Mouse (Mus musculus): ENCODE results near the gene Hist1h2bg. TPM values are rescaled to one million over a fixed set of nuclear protein-coding genes. Genes with fewer than 3 reads are reported as not detected.
A peak's percentile ranks its signal among the peaks of the same experiment; 100 is the strongest.
"Not testable (repeated sequence)": the region's sequence is repeated elsewhere in the genome, so short reads cannot be mapped to it uniquely, and the experiment has no call there.

The Hist1h2bg gene
- polyA plus RNA-seq, 1 experiment from 2014 or later = 10.6 TPM

DNA sequence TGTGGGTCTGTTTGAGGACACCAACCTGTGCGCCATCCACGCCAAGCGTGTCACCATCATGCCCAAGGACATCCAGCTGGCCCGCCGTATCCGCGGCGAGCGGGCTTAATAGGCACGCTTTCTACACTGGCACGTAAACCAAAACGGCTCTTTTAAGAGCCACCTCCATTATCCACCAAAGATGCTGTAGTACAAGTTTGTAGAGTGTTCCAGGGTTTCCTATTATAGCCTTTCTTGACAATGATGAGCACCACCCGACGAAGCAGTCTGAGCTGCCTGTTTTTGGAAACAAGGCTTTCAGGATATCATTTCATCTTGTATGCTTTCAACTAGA lies 26.4 kb upstream of the Hist1h2bg start:
- H3K4me1 ChIP-seq (ENCODE audit: control insufficient read depth, low read depth, low read length); H3K9me3 ChIP-seq (replicated peaks; ENCODE audit: control insufficient read depth, low read length); H3K36me3 ChIP-seq (ENCODE audit: control insufficient read depth, insufficient read depth); H3K27me3 ChIP-seq (ENCODE audit: control insufficient read depth, insufficient read depth, low read depth, low read length): not testable (repeated sequence)
- peak; percentile 2; the same call in 1 of the 2 replicates for ATAC-seq (ENCODE audit: low read depth)
- Histone ChIP-seq H3K9ac (ENCODE audit: low read depth, low read length) (peak overlapping the region; percentile 47), H3K27ac (ENCODE audit: low read length) (peak overlapping the region; percentile 99), H3K4me2 (ENCODE audit: low read depth, low read length) (peak overlapping the region; percentile 44), H3K4me3 (ENCODE audit: low read depth, low read length) (peak overlapping the region; percentile 60)
- WGBS (ENCODE audit: insufficient replicate concordance) = 0% methylated on average over 14 of the region's 14 CpGs

DNA sequence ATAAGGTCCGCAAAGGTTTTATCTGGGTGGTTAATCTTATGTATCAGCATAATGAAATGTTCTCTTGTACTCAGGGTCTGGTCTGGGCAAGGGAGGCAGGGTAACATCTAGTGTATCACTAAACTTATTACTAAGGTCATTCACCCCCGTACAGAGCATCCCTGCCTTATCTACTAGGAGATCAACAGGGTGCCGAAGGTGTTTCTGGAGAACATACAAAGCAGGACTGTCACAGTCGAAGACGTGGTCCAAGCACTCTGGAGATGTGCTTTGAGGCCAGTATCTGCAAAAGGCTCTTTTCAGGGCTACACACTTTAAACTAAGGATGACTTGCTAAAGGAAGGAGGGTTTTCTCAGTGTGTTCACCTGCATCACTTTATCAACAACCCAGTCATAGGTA lies 24.5 kb upstream of the Hist1h2bg start:
- Histone ChIP-seq H3K9ac (ENCODE audit: low read depth, low read length) (no peak overlapping the region), H3K36me3 (ENCODE audit: control insufficient read depth, insufficient read depth) (no peaks in the 10 kb centered on the region), H3K27ac (ENCODE audit: low read length) (peak overlapping the region; percentile 20; the same call in 1 of the 2 replicates), H3K4me1 (ENCODE audit: control insufficient read depth, low read depth, low read length) (peaks cover 5% of the 10 kb centered on the region; the same call in 1 of the 2 replicates), H3K4me2 (ENCODE audit: low read depth, low read length) (no peak overlapping the region), H3K4me3 (ENCODE audit: low read depth, low read length) (0 out of 2 replicates have a peak overlapping the region, but pooled peaks have one; percentile 7), H3K9me3 (replicated peaks; ENCODE audit: control insufficient read depth, low read length) (no peaks in the 10 kb centered on the region), H3K27me3 (ENCODE audit: control insufficient read depth, insufficient read depth, low read depth, low read length) (no peaks in the 10 kb centered on the region)
- no peak for ATAC-seq (ENCODE audit: low read depth)
- WGBS (ENCODE audit: insufficient replicate concordance) = 71% methylated on average over 5 of the region's 5 CpGs

DNA sequence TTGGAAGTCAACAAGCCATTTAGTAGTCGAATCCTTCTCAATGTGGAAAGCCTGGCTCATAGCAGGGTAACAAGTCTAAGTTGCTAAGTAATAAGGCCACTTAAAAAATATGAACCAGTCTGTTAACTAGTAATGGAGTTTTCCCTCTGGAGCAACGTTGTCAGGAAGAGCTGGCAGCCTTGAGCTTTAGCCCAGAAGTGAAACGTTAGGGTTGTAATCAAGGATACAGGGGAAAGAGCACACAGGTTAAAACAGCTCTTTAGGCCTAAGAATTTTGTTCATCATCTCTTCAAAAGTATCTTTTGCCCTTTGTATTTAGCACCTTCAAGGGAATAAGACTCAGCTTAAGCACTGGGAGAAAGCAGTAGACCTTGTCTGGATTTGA lies 20.4 kb upstream of the Hist1h2bg start:
- 3% methylated on average over 3 of the region's 3 CpGs for WGBS (ENCODE audit: insufficient replicate concordance)
- Histone ChIP-seq H3K9ac (ENCODE audit: low read depth, low read length) (peak overlapping the region; percentile 63), H3K36me3 (ENCODE audit: control insufficient read depth, insufficient read depth) (no peaks in the 10 kb centered on the region), H3K4me2 (ENCODE audit: low read depth, low read length) (peak overlapping the region; percentile 56), H3K4me3 (ENCODE audit: low read depth, low read length) (peak overlapping the region; percentile 62), H3K27ac (ENCODE audit: low read length) (peak overlapping the region; percentile 96), H3K27me3 (ENCODE audit: control insufficient read depth, insufficient read depth, low read depth, low read length) (no peaks in the 10 kb centered on the region), H3K9me3 (replicated peaks; ENCODE audit: control insufficient read depth, low read length) (no peaks in the 10 kb centered on the region), H3K4me1 (ENCODE audit: control insufficient read depth, low read depth, low read length) (peaks cover 22% of the 10 kb centered on the region)
- peak; percentile 0; the same call in 1 of the 2 replicates for ATAC-seq (ENCODE audit: low read depth)

DNA sequence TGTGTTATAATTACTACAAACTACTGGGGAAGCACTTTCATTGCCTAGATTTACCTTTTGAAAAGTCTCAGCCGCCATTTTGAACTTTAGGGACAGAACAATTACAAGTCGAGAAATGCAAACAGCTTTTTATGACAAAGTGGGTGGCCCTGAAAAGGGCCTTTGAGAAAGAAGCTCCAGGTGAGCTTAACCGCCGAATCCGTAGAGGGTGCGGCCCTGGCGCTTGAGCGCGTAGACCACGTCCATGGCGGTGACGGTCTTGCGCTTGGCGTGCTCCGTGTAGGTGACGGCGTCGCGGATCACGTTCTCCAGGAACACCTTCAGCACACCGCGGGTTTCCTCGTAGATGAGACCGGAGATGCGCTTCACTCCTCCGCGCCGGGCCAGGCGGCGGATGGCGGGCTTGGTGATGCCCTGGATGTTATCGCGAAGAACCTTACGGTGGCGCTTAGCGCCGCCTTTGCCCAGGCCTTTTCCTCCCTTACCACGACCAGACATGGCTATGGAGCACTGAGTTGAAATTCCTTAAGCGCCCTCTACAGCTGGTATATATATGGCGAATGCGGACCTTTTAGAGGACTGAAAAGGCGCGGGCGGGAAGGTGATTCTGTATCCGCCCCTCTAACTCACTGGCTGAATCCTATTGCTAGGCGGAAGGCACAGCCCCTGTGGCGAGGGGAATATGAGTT lies 19.9 kb upstream of the Hist1h2bg start, which contains the start of gene Hist1h4f:
Hist1h4f (minus strand) TSS at position 503 of the 689 bp plus-strand sequence.
- H3K9me3 ChIP-seq (replicated peaks; ENCODE audit: control insufficient read depth, low read length); H3K27me3 ChIP-seq (ENCODE audit: control insufficient read depth, insufficient read depth, low read depth, low read length); H3K36me3 ChIP-seq (ENCODE audit: control insufficient read depth, insufficient read depth): not testable (repeated sequence)
- Histone ChIP-seq H3K27ac (ENCODE audit: low read length) (peak within 1 kb of the TSS; percentile 96), H3K4me2 (ENCODE audit: low read depth, low read length) (peak within 1 kb of the TSS; percentile 56), H3K4me1 (ENCODE audit: control insufficient read depth, low read depth, low read length) (peaks cover 22% of the 10 kb centered on the region), H3K4me3 (ENCODE audit: low read depth, low read length) (peak within 1 kb of the TSS; percentile 62), H3K9ac (ENCODE audit: low read depth, low read length) (peak within 1 kb of the TSS; percentile 63)
- 0% methylated on average over 47 of the region's 47 CpGs for WGBS (ENCODE audit: insufficient replicate concordance)
- ATAC-seq (ENCODE audit: low read depth) = peak; percentile 68

DNA sequence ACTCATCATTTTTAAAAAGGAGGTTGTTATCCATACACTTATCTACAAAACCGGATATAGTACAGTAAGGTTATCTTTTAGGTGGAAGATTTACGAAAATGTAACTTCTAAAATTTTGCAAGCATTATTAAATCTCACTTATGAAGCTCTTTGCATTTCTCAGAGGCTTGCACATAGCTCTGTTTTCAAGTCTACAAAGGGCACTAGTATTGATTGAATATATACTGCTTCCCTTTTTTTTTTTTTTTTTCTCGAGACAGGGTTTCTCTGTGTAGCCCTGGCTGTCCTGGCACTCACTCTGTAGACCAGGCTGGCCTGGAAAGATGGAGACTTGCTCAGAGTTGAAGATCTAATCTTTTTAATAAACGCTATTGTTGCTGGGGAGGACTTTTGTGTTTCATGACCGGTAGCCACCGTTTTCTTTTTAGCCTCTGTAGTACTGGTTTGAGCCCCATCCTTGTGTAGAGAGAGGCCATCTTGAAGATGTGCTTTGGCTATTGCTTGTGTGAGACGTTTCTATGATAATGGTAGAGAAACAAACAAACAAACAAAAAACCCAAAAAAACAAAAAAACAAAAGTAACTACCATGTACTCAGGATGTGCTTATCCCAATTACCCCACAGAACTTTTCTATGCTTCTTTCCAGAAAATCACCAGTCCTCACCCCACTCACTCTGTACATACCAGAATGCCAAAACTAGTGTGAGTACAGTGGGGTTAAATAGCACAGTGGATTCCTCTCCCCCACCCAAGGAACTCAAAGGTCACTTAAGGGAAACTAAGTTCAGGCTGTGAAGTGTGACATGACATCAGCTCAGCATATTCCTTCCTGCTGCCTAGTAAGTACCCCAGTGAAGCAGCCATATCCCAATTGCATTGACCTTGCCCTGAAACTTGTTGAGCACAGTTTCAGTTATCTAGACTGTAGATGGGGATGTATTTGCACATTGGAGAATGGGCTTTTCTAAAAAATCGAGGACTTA lies 19.0 kb upstream of the Hist1h2bg start:
- 36% methylated on average over 8 of the region's 8 CpGs for WGBS (ENCODE audit: insufficient replicate concordance)
- H3K27me3 ChIP-seq (ENCODE audit: control insufficient read depth, insufficient read depth, low read depth, low read length) = no peaks in the 10 kb centered on the region
- no peaks in the 10 kb centered on the region for H3K36me3 ChIP-seq (ENCODE audit: control insufficient read depth, insufficient read depth)
- ATAC-seq (ENCODE audit: low read depth) = no peak
- H3K4me3 ChIP-seq (ENCODE audit: low read depth, low read length) = peak overlapping the region; percentile 62
- no peaks in the 10 kb centered on the region for H3K9me3 ChIP-seq (replicated peaks; ENCODE audit: control insufficient read depth, low read length)
- H3K9ac ChIP-seq (ENCODE audit: low read depth, low read length) = peak overlapping the region; percentile 63
- H3K4me1 ChIP-seq (ENCODE audit: control insufficient read depth, low read depth, low read length) = peaks cover 25% of the 10 kb centered on the region
- H3K4me2 ChIP-seq (ENCODE audit: low read depth, low read length) = peak overlapping the region; percentile 56
- peak overlapping the region; percentile 96 for H3K27ac ChIP-seq (ENCODE audit: low read length)

DNA sequence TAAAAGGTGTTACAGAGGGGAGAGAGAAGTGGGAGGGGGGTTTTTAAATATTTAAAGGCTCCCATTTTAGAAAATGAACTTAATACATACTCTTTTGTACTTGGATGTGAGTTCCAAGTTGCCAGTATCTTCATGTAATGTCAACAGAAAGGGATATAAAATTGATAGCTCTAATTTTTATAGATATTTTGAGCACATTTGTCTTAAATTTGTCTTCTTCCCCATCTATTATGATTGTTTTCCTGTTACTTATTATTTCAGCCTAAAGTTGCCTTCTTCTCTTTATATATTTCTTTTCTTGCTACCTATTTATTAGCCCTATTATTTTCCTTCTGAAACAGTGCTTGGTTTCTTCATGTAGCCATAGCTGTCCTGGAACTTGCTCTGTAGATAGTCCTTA lies 18.2 kb upstream of the Hist1h2bg start, which contains the start of gene Hist1h1d:
Hist1h1d (plus strand) TSS at position 301 of the 400 bp plus-strand sequence.
- ATAC-seq (ENCODE audit: low read depth) = no peak
- Histone ChIP-seq H3K9ac (ENCODE audit: low read depth, low read length) (peak within 1 kb of the TSS; percentile 82), H3K9me3 (replicated peaks; ENCODE audit: control insufficient read depth, low read length) (no peaks in the 10 kb centered on the region), H3K4me3 (ENCODE audit: low read depth, low read length) (peak within 1 kb of the TSS; percentile 68; the same call in 1 of the 2 replicates), H3K36me3 (ENCODE audit: control insufficient read depth, insufficient read depth) (no peaks in the 10 kb centered on the region), H3K27ac (ENCODE audit: low read length) (peak within 1 kb of the TSS; percentile 99), H3K4me1 (ENCODE audit: control insufficient read depth, low read depth, low read length) (peaks cover 25% of the 10 kb centered on the region), H3K4me2 (ENCODE audit: low read depth, low read length) (peak within 1 kb of the TSS; percentile 82), H3K27me3 (ENCODE audit: control insufficient read depth, insufficient read depth, low read depth, low read length) (no peaks in the 10 kb centered on the region)

DNA sequence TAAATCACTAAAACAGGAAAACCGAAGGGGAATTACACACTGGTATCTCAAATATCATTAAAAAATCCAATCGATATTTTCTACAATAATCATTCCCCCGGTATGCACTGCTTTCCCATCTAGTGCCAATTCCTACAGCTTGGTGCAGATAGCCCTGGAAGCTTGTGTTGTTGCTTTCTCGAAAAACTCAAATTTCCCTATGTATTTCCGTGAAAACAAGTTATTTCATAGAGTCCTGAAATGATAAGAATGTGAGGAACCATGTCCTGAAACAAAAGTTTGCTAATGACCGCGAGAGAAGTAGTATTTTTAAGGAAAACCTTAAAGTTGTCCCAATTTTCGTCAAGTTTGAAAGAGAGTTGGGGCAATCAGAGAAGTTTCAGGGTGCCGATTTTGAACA lies 16.8 kb upstream of the Hist1h2bg start:
- peak overlapping the region; percentile 82 for H3K4me2 ChIP-seq (ENCODE audit: low read depth, low read length)
- H3K4me3 ChIP-seq (ENCODE audit: low read depth, low read length) = peak overlapping the region; percentile 68
- H3K9ac ChIP-seq (ENCODE audit: low read depth, low read length) = peak overlapping the region; percentile 82
- peaks cover 25% of the 10 kb centered on the region for H3K4me1 ChIP-seq (ENCODE audit: control insufficient read depth, low read depth, low read length)
- no peaks in the 10 kb centered on the region for H3K27me3 ChIP-seq (ENCODE audit: control insufficient read depth, insufficient read depth, low read depth, low read length)
- no peaks in the 10 kb centered on the region for H3K9me3 ChIP-seq (replicated peaks; ENCODE audit: control insufficient read depth, low read length)
- H3K27ac ChIP-seq (ENCODE audit: low read length) = peak overlapping the region; percentile 99
- H3K36me3 ChIP-seq (ENCODE audit: control insufficient read depth, insufficient read depth) = no peaks in the 10 kb centered on the region
- no peak for ATAC-seq (ENCODE audit: low read depth)
- WGBS (ENCODE audit: insufficient replicate concordance) = 13% methylated on average over 9 of the region's 9 CpGs

DNA sequence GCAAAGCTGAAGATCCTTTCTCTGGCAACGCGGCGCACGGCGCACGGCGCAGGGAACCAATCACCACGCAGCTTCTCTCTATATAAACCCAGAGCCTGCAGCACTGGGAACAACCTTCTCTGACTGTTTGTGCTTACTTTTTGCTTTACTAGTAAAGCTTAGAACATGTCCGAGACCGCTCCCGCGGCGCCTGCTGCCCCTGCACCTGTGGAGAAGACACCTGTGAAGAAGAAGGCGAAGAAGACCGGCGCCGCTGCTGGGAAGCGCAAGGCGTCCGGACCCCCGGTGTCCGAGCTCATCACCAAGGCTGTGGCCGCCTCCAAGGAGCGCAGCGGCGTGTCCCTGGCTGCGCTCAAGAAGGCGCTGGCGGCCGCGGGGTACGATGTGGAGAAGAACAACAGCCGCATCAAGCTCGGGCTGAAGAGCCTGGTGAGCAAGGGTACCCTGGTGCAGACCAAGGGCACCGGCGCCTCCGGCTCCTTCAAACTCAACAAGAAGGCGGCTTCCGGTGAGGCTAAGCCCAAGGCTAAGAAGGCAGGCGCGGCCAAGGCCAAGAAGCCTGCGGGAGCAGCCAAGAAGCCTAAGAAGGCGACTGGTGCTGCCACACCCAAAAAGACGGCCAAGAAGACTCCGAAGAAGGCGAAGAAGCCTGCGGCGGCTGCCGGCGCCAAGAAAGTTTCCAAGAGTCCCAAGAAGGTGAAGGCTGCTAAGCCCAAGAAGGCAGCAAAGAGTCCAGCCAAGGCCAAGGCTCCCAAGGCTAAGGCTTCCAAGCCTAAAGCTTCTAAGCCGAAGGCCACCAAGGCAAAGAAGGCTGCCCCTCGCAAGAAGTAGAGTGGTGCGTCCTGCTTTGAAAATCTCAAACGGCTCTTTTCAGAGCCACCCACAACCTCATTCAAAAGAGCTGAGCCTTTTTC lies 16.0 kb upstream of the Hist1h2bg start:
- H3K4me1 ChIP-seq (ENCODE audit: control insufficient read depth, low read depth, low read length) = peaks cover 25% of the 10 kb centered on the region

More for the DNA sequence above, 16.0 kb upstream of the Hist1h2bg start:
- Histone ChIP-seq H3K4me2 (ENCODE audit: low read depth, low read length) (peak overlapping the region; percentile 82), H3K27me3 (ENCODE audit: control insufficient read depth, insufficient read depth, low read depth, low read length) (no peaks in the 10 kb centered on the region), H3K9me3 (replicated peaks; ENCODE audit: control insufficient read depth, low read length) (no peaks in the 10 kb centered on the region), H3K4me3 (ENCODE audit: low read depth, low read length) (peak overlapping the region; percentile 68), H3K27ac (ENCODE audit: low read length) (peak overlapping the region; percentile 99), H3K36me3 (ENCODE audit: control insufficient read depth, insufficient read depth) (no peaks in the 10 kb centered on the region), H3K9ac (ENCODE audit: low read depth, low read length) (peak overlapping the region; percentile 82)
- ATAC-seq (ENCODE audit: low read depth) = peak; percentile 74
- under 1% methylated on average over 54 of the region's 54 CpGs for WGBS (ENCODE audit: insufficient replicate concordance)
